Mouse (Mus musculus) C2C12 (cell line): ENCODE data around the gene Sgf29. TPM values are rescaled to one million over a fixed set of nuclear protein-coding genes. Genes with fewer than 3 reads are reported as not detected.

Experiments used
- H3K27me3 ChIP-seq: one replicate; pipeline ENCODE4 v1.6.1; 2011; ENCODE audit not compliant: control insufficient read depth, insufficient read depth, insufficient read length
- H3K36me3 ChIP-seq: one replicate; pipeline ENCODE4 v1.6.1; 2011; ENCODE audit not compliant: control insufficient read depth, insufficient read depth
- H3K4me3 ChIP-seq: one replicate; pipeline ENCODE4 v1.5.1; 2011; ENCODE audit warnings: mild to moderate bottlenecking, control low read depth; ENCODE audit not compliant: poor library complexity, insufficient read depth, severe bottlenecking
- H3K79me2 ChIP-seq: one replicate; pipeline ENCODE4 v1.6.1; 2011; ENCODE audit not compliant: control insufficient read depth, insufficient read depth
- H3K79me3 ChIP-seq: one replicate; pipeline ENCODE4 v1.6.1; 2011; ENCODE audit warnings: low read depth, control low read depth
- H3ac ChIP-seq: one replicate; pipeline ENCODE3; 2011; ENCODE audit warnings: low read depth; ENCODE audit not compliant: control insufficient read depth, insufficient read length
- CEBPB ChIP-seq: IDR thresholded peaks from one replicate; pipeline ENCODE4 v1.6.1; 2011; ENCODE audit warnings: low read depth, mild to moderate bottlenecking, control low read depth, moderate library complexity
- CTCF ChIP-seq: IDR thresholded peaks from one replicate; pipeline ENCODE4 v1.5.1; 2011; ENCODE audit not compliant: control insufficient read depth, insufficient read depth, insufficient read length
- FOSL1 ChIP-seq: IDR thresholded peaks from one replicate; pipeline ENCODE4 v1.8.0; 2011; ENCODE audit warnings: mild to moderate bottlenecking, low read length; ENCODE audit not compliant: poor library complexity, insufficient read depth, severe bottlenecking
- MAX ChIP-seq: IDR thresholded peaks from one replicate; pipeline ENCODE4 v1.6.1; 2011; ENCODE audit warnings: mild to moderate bottlenecking, control low read depth
- MYOD1 ChIP-seq: IDR thresholded peaks from one replicate; pipeline ENCODE4 v1.6.1; 2011; ENCODE audit warnings: low read depth; ENCODE audit not compliant: control insufficient read depth, insufficient read length
- MYOG ChIP-seq: IDR thresholded peaks from one replicate; pipeline ENCODE4 v1.6.1; 2011; ENCODE audit not compliant: control insufficient read depth, insufficient read length; ENCODE audit errors: extremely low read depth
- USF1 ChIP-seq: IDR thresholded peaks from one replicate; pipeline ENCODE4 v1.6.1; 2011; ENCODE audit warnings: low read depth, mild to moderate bottlenecking, control low read depth, moderate library complexity
- polyA plus RNA-seq: library from polyadenylated mRNA; unstranded; fragments of >200 nt; fragmentation: generic; extraction: Trizol; gene quantifications from one replicate; pipeline ENCODE4 v1.2.1, GENCODE M21; 2012; ENCODE audit warnings: missing spikeins

Sgf29 gene
- polyA plus RNA-seq, 1 experiment = 39.3 TPM

GRCm38 (mm10) chr7:126668452-126668851 lies 19.3 kb downstream of the Sgf29 start:
- Histone ChIP-seq H3K4me3 (no peak overlapping the region), H3ac (no peak overlapping the region), H3K36me3 (peaks cover 14% of the 10 kb centered on the region), H3K79me3 (no peaks in the 10 kb centered on the region), H3K79me2 (no peaks in the 10 kb centered on the region), H3K27me3 (no peaks in the 10 kb centered on the region)
- TF ChIP-seq FOSL1 (no peak), CEBPB (no peak), MAX (no peak), USF1 (no peak), CTCF (no peak), MYOD1 (no peak), MYOG (no peak)

- Histone ChIP-seq H3K4me3 (no peak overlapping the region), H3ac (no peak overlapping the region), H3K36me3 (peaks cover 12% of the 10 kb centered on the region), H3K79me2 (no peaks in the 10 kb centered on the region), H3K79me3 (no peaks in the 10 kb centered on the region), H3K27me3 (no peaks in the 10 kb centered on the region)
- TF ChIP-seq CTCF (no peak), CEBPB (no peak), FOSL1 (no peak), MYOG (no peak), USF1 (no peak), MYOD1 (no peak), MAX (no peak)
These were observed 21.0 kb downstream of the Sgf29 start for GRCm38 (mm10) chr7:126670152-126670551.

GRCm38 (mm10) chr7:126672111-126672510 lies 23.0 kb downstream of the Sgf29 start:
- Histone ChIP-seq H3ac (no peak overlapping the region), H3K4me3 (no peak overlapping the region), H3K36me3 (peaks cover 7% of the 10 kb centered on the region), H3K27me3 (no peaks in the 10 kb centered on the region), H3K79me3 (no peaks in the 10 kb centered on the region), H3K79me2 (no peaks in the 10 kb centered on the region)
- no peak for TF ChIP-seq FOSL1
- no peak for TF ChIP-seq MAX
- no peak for TF ChIP-seq USF1
- no peak for TF ChIP-seq CEBPB
- no peak for TF ChIP-seq CTCF

GRCm38 (mm10) chr7:126675104-126675503 lies 26.0 kb downstream of the Sgf29 start:
- H3K79me2 ChIP-seq = no peaks in the 10 kb centered on the region
- no peaks in the 10 kb centered on the region for H3K79me3 ChIP-seq
- peaks cover 7% of the 10 kb centered on the region for H3K36me3 ChIP-seq
- H3ac ChIP-seq = no peak overlapping the region
- H3K4me3 ChIP-seq = no peak overlapping the region
- TF ChIP-seq MYOG = no peak
- TF ChIP-seq MYOD1 = no peak
- TF ChIP-seq USF1 = no peak
- no peak for TF ChIP-seq CTCF
- no peaks in the 10 kb centered on the region for H3K27me3 ChIP-seq

GRCm38 (mm10) chr7:126676207-126676606 lies 27.1 kb downstream of the Sgf29 start, which contains the start of gene Sult1a1:
TSS of gene Sult1a1 (minus strand) at chr7:126676432.
- TF ChIP-seq CTCF = no peak
- no peak for TF ChIP-seq MYOD1
- TF ChIP-seq FOSL1 = no peak
- TF ChIP-seq MYOG = no peak
- no peak for TF ChIP-seq MAX
- no peak for TF ChIP-seq CEBPB
- Histone ChIP-seq H3K36me3 (peaks cover 7% of the 10 kb centered on the region), H3ac (no peak within 1 kb of the TSS), H3K4me3 (no peak within 1 kb of the TSS), H3K79me2 (no peaks in the 10 kb centered on the region), H3K27me3 (no peaks in the 10 kb centered on the region), H3K79me3 (no peaks in the 10 kb centered on the region)

- H3K27me3 ChIP-seq = no peaks in the 10 kb centered on the region
- H3ac ChIP-seq = no peak overlapping the region
- H3K79me3 ChIP-seq = no peaks in the 10 kb centered on the region
- peaks cover 7% of the 10 kb centered on the region for H3K36me3 ChIP-seq
- no peak overlapping the region for H3K4me3 ChIP-seq
- no peak for TF ChIP-seq CEBPB
- no peak for TF ChIP-seq USF1
- no peak for TF ChIP-seq FOSL1
- no peak for TF ChIP-seq MAX
- TF ChIP-seq MYOD1 = no peak
- no peak for TF ChIP-seq CTCF
- TF ChIP-seq MYOG = no peak
- H3K79me2 ChIP-seq = no peaks in the 10 kb centered on the region
These were observed 27.6 kb downstream of the Sgf29 start for GRCm38 (mm10) chr7:126676631-126677220.
